Mouse (Mus musculus): ENCODE data around the gene Nme3. TPM values are rescaled to one million over a fixed set of nuclear protein-coding genes. Genes with fewer than 3 reads are reported as not detected.

Gene Nme3
- total and polyA plus RNA-seq, 2 experiments from 2014 or later, result 74.7 to 75.7 TPM

DNA sequence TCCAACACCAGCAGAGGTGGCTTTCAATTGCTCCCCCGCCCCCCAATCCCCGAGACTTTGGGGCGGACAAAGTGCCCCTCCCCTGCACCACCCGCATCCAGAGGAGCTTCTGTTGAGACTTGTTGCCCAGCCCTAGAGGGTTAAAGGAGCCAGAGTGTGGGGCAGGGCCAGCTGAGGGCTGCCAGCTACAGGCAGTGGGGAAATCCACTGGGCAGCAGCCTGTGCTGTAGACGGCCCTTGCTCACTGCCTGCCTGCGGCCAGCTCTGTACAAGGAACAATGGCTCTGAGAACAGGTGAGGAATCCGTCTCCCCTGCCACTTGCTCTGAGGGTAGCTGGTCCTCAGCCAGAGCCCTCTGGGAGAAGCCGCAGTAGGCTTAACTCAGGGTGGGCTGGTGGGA lies 17.8 kb upstream of the Nme3 start:
- Histone ChIP-seq H3K9me3 (ENCODE audit: low read length) (no peaks in the 10 kb centered on the region), H3K9ac (no peak overlapping the region), H3K4me2 (ENCODE audit: low read depth) (no peak overlapping the region), H3K27me3 (ENCODE audit: insufficient read depth, low read length) (no peaks in the 10 kb centered on the region), H3K4me1 (ENCODE audit: insufficient read depth) (no peaks in the 10 kb centered on the region), H3K27ac (ENCODE audit: low read depth, low read length) (no peak overlapping the region), H3K36me3 (ENCODE audit: insufficient read depth) (peaks cover 13% of the 10 kb centered on the region), H3K4me3 (ENCODE audit: low read depth, low read length) (no peak overlapping the region)
- TF ChIP-seq CTCF (IDR thresholded peaks at IDR 0.05; ENCODE audit: low read depth), result no peak
- DNase-seq (no peak), ATAC-seq (no peak)
- 74% methylated on average over 8 of the region's 8 CpGs for WGBS

DNA sequence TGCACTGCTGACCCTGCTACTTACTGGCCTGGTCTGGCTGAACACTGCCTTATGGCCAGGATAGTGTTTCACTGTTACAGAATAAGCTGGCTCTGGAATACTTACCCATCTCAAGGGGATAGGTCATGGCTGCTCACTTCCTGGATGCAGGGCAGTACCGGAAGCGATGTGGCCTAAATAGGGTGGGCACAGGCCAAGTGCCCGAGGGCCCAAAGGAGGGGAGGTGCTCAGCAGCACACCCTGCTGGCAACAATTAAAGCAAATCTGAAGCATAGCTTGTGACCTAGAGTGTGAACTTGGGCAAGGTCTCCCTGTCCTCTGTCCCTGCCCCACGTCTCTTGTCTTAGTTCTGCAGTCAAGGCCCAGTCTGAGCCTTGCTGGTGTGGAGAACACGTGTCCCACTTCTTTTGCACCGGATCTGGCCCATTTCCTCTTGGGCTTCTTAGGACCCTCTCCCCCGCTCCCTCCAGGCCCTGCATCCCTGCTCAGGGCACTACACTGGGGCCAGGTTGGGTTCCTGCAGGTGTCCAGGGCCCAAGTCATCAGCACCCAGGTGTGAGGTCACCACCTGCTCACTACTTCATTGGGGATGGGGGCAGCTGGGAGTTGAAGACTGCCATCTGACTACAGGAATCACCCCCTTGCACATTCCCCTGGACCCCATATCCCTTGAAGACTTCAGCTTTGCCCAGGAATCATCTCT lies 14.4 kb upstream of the Nme3 start:
- H3K27me3 ChIP-seq (ENCODE audit: insufficient read depth, low read length), result no peaks in the 10 kb centered on the region
- no peak overlapping the region for H3K4me3 ChIP-seq (ENCODE audit: low read depth, low read length)
- peak; percentile 58 for TF ChIP-seq CTCF (IDR thresholded peaks at IDR 0.05; ENCODE audit: low read depth)
- 44% methylated on average over 7 of the region's 7 CpGs for WGBS
- no peaks in the 10 kb centered on the region for H3K9me3 ChIP-seq (ENCODE audit: low read length)
- no peak overlapping the region for H3K9ac ChIP-seq
- no peak overlapping the region for H3K4me2 ChIP-seq (ENCODE audit: low read depth)
- no peak for DNase-seq
- peaks cover 18% of the 10 kb centered on the region for H3K36me3 ChIP-seq (ENCODE audit: insufficient read depth)
- no peak for ATAC-seq
- H3K4me1 ChIP-seq (ENCODE audit: insufficient read depth), result no peaks in the 10 kb centered on the region
- no peak overlapping the region for H3K27ac ChIP-seq (ENCODE audit: low read depth, low read length)

DNA sequence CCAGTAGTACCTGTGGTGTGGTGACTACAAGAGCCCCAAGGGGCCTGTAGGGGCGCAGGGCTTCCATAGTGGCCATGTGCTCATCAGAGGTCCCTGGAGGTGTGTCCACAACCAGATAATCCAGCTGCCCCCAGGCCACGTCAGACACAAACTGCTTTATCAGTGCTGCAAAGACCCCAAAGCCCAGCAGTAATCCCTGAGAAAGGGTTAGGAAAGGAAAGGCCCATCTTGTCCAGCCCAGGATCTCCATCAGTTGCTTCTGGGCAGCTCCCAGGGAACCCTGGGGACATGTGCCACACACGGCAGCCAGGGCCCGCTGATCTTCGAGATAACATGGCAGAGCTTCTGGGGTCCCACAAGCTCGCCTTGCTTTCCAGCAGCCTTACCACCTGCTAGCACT lies 11.9 kb upstream of the Nme3 start:
- Histone ChIP-seq H3K9me3 (ENCODE audit: low read length) (no peaks in the 10 kb centered on the region), H3K4me3 (ENCODE audit: low read depth, low read length) (no peak overlapping the region), H3K36me3 (ENCODE audit: insufficient read depth) (peaks cover 24% of the 10 kb centered on the region), H3K9ac (no peak overlapping the region), H3K27ac (ENCODE audit: low read depth, low read length) (no peak overlapping the region), H3K27me3 (ENCODE audit: insufficient read depth, low read length) (no peaks in the 10 kb centered on the region), H3K4me1 (ENCODE audit: insufficient read depth) (peaks cover 9% of the 10 kb centered on the region), H3K4me2 (ENCODE audit: low read depth) (no peak overlapping the region)
- DNase-seq, result no peak
- TF ChIP-seq CTCF (IDR thresholded peaks at IDR 0.05; ENCODE audit: low read depth), result no peak
- ATAC-seq, result no peak
- WGBS, result 85% methylated on average over 6 of the region's 6 CpGs

DNA sequence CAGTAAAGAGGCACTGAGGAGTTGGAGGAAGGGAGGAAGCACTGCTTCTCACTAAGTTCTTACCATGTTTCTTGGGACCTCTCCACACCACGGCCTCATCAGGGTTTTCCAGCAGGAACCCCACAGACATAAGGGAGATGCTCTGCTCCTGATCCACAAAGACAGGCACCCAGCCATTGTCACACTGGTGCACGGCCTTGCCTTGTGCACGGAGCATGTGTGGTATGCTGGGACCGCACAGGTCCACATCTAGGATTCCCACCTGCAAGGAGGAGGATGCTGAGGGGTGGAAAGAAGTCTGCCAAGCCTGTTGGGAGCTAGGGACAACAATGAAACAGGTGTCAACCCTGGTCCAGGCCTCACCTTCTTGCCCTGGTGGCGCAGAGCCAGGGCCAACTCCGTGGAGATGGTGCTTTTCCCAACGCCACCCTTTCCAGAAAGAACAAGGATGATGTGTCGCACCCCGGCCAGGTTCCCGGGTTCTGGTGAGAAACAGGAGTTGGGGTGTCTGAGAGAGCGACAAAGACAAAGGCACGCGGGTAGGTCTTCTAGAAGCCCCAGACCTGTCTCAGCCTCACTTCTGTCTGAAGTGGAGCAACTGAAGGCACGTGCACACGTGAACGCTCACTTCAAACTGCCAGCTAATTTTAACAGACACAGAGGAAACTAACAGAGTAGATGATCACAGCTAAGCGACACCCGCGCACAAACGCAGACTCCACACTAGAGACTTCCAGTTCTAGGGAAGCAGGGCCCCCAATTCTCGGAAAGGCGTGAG lies 10.8 kb upstream of the Nme3 start:
- no peak for TF ChIP-seq CTCF (IDR thresholded peaks at IDR 0.05; ENCODE audit: low read depth)
- Histone ChIP-seq H3K27me3 (ENCODE audit: insufficient read depth, low read length) (no peaks in the 10 kb centered on the region), H3K4me3 (ENCODE audit: low read depth, low read length) (peak overlapping the region; percentile 86), H3K4me1 (ENCODE audit: insufficient read depth) (peaks cover 9% of the 10 kb centered on the region), H3K36me3 (ENCODE audit: insufficient read depth) (peaks cover 29% of the 10 kb centered on the region), H3K9me3 (ENCODE audit: low read length) (no peaks in the 10 kb centered on the region), H3K9ac (peak overlapping the region; percentile 59), H3K27ac (ENCODE audit: low read depth, low read length) (no peak overlapping the region), H3K4me2 (ENCODE audit: low read depth) (peak overlapping the region; percentile 88)
- ATAC-seq (no peak), DNase-seq (no peak)
- WGBS, result 27% methylated on average over 22 of the region's 22 CpGs

DNA sequence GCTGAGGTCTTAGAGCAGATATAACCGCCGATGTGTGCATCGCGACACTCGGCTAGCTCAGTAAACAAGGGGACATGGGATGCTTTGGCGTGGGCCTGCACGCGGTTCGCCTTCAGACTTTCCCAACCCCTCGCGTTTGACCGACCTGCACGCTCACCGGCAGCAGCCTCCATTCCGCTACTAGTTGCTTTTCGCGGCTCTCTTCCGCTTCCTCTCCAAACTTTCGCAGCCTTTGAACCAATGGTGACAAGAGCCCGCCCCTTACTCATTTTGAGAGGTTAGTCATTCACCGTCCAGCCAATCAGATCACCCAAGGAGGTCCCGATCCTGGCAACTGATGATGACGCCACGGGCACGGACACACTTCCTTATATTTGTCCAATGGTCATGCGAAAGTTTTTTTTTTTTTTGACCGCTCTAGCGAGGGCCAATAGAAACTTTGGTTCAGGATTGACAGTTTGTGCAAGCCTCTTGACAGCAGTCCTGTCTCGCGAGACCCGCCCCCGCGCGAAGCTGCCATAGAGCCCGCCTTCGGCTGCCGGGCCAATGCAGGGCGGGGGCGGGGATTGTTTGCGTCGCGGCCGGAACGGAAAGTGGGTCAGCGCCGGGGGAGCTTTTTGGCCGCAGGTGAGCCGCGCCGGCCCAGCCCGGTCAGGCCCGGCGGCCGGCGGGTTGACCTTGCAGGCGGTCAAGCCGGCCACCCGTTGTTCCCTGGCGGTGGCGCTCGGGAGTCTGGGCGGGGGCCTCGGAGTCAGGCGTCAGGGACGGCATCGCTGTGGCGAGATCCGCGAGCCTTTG lies 10.0 kb upstream of the Nme3 start, which contains the start of the genes Nubp2 and Spsb3:
TSS of gene Nubp2 (minus strand) at position 216 of the 798 bp plus-strand sequence.
TSS of gene Spsb3 (plus strand) at position 510 of the 798 bp plus-strand sequence.
- DNase-seq, result peak; percentile 99
- Histone ChIP-seq H3K9me3 (ENCODE audit: low read length) (no peaks in the 10 kb centered on the region), H3K4me2 (ENCODE audit: low read depth) (peak within 1 kb of the TSS; percentile 92), H3K27ac (ENCODE audit: low read depth, low read length) (peak within 1 kb of the TSS; percentile 84), H3K36me3 (ENCODE audit: insufficient read depth) (peaks cover 36% of the 10 kb centered on the region), H3K4me1 (ENCODE audit: insufficient read depth) (peaks cover 9% of the 10 kb centered on the region), H3K4me3 (ENCODE audit: low read depth, low read length) (peak within 1 kb of the TSS; percentile 86), H3K27me3 (ENCODE audit: insufficient read depth, low read length) (no peaks in the 10 kb centered on the region), H3K9ac (peak within 1 kb of the TSS; percentile 77)
- ATAC-seq, result peak; percentile 98
- 1% methylated on average over 69 of the region's 69 CpGs for WGBS
- peak; percentile 53 for TF ChIP-seq CTCF (IDR thresholded peaks at IDR 0.05; ENCODE audit: low read depth)

DNA sequence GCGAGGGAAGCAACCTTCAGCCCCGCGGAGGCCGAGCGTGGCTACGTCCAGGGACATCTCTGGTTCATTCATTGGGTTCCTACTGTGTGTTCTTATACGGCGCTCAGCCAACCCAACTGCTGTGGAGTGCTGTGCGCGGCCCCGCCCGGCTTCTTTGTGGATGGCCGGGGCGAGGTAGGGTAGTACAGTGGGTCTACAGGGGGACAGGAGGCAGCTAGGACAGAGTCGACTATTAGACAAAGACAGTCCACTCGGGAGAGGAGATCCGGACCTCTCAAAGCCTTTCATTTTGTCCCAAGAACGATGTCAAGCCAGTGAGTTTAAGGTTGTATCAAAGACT lies 9.4 kb upstream of the Nme3 start:
- ATAC-seq (peak; percentile 30), DNase-seq (no peak)
- no peaks in the 10 kb centered on the region for H3K27me3 ChIP-seq (ENCODE audit: insufficient read depth, low read length)
- H3K4me2 ChIP-seq (ENCODE audit: low read depth), result peak overlapping the region; percentile 92
- H3K9ac ChIP-seq, result peak overlapping the region; percentile 77
- H3K4me3 ChIP-seq (ENCODE audit: low read depth, low read length), result peak overlapping the region; percentile 86
- TF ChIP-seq CTCF (IDR thresholded peaks at IDR 0.05; ENCODE audit: low read depth), result no peak
- no peaks in the 10 kb centered on the region for H3K9me3 ChIP-seq (ENCODE audit: low read length)
- H3K36me3 ChIP-seq (ENCODE audit: insufficient read depth), result peaks cover 42% of the 10 kb centered on the region
- peak overlapping the region; percentile 84 for H3K27ac ChIP-seq (ENCODE audit: low read depth, low read length)
- WGBS, result 1% methylated on average over 18 of the region's 18 CpGs
- peaks cover 9% of the 10 kb centered on the region for H3K4me1 ChIP-seq (ENCODE audit: insufficient read depth)
